Mouse (Mus musculus) heart, postnatal 0 days (tissue): ENCODE data around the gene Ctsh.

ENCODE experiments used
- CTCF ChIP-seq: IDR thresholded peaks from 2 replicates; pipeline ENCODE4 v1.5.1; 2016; ENCODE audit warnings: antibody characterized with exemption, control low read depth, low read depth
- EP300 ChIP-seq: IDR thresholded peaks from 2 replicates; pipeline ENCODE4 v1.6.1; 2016; ENCODE audit warnings: antibody characterized with exemption, low read depth

GRCm38 (mm10) chr9:90082992-90083391 lies 29.0 kb downstream of the Ctsh start:
- no peak for TF ChIP-seq CTCF
- TF ChIP-seq EP300, result no peak
